Mouse (Mus musculus) kidney, postnatal 0 days (tissue): ENCODE data around the gene Amhr2. TPM values are rescaled to one million over a fixed set of nuclear protein-coding genes. Genes with fewer than 3 reads are reported as not detected.

Experiments
- ATAC-seq: fragments of 200-750 bp; cut with Nextera tagmentation; replicated peaks from 2 replicates; pipeline ENCODE4 v1.8.0; 2017; ENCODE audit warnings: low read depth, moderate number of reproducible peaks, moderate TSS enrichment, moderate library complexity; ENCODE audit not compliant: low FRiP score
- DNase-seq: peaks from one replicate; pipeline ENCODE4 v3.0.0-alpha.2; 2016; ENCODE audit warnings: low spot score
- H3K27ac ChIP-seq: fragments of 300-500 bp; sonication (generic); 2 replicates; pipeline ENCODE4 v1.5.1; 2014; ENCODE audit warnings: mild to moderate bottlenecking
- H3K27me3 ChIP-seq: fragments of 300-500 bp; sonication (generic); 2 replicates; pipeline ENCODE4 v1.6.1; 2014; ENCODE audit warnings: low read length, mixed read lengths; ENCODE audit not compliant: insufficient read depth
- H3K36me3 ChIP-seq: fragments of 300-500 bp; sonication (generic); 2 replicates; pipeline ENCODE4 v1.6.1; 2014; ENCODE audit warnings: low read length, mixed read lengths; ENCODE audit not compliant: insufficient read depth
- H3K4me1 ChIP-seq: fragments of 300-500 bp; sonication (generic); replicated peaks from 2 replicates; pipeline ENCODE4 v1.6.1; 2014; ENCODE audit warnings: antibody characterized with exemption, low read length, mixed read lengths; ENCODE audit not compliant: insufficient read depth
- H3K4me2 ChIP-seq: fragments of 300-500 bp; sonication (generic); 2 replicates; pipeline ENCODE4 v1.6.1; 2014; ENCODE audit warnings: mild to moderate bottlenecking, low read length, moderate library complexity, mixed read lengths
- H3K4me3 ChIP-seq: fragments of 300-500 bp; sonication (generic); replicated peaks from 2 replicates; pipeline ENCODE4 v1.5.1; 2014; ENCODE audit warnings: low read depth, low read length
- H3K9ac ChIP-seq: fragments of 300-500 bp; sonication (generic); 2 replicates; pipeline ENCODE4 v1.6.1; 2014; ENCODE audit warnings: low read depth, low read length
- H3K9me3 ChIP-seq: fragments of 300-500 bp; sonication (generic); replicated peaks from 2 replicates; pipeline ENCODE4 v1.6.1; 2016; ENCODE audit warnings: low read length, inconsistent platforms, mixed read lengths
- CTCF ChIP-seq: IDR thresholded peaks from 2 replicates; pipeline ENCODE4 v1.5.1; 2016; ENCODE audit warnings: antibody characterized with exemption, low read depth, mild to moderate bottlenecking, moderate library complexity
- WGBS: fragments of 180-500 bp; shearing (Covaris S2); extraction: QIAGEN DNeasy Blood & Tissue Kit; methylation state at CpG from one replicate; pipeline ENCODE4 v1.1.7; 2014; 5-methylcytosine and 5-hydroxymethylcytosine counted together
- polyA plus RNA-seq: library from polyadenylated mRNA; unstranded; fragments of >200 nt; fragmentation: Nextera tagmentation; extraction: Ambion mirVana; gene quantifications from 2 replicates; pipeline ENCODE4 v1.2.1, GENCODE M21; 2015

Gene Amhr2
- polyA plus RNA-seq, 1 experiment from 2014 or later: 0.46 TPM

DNA sequence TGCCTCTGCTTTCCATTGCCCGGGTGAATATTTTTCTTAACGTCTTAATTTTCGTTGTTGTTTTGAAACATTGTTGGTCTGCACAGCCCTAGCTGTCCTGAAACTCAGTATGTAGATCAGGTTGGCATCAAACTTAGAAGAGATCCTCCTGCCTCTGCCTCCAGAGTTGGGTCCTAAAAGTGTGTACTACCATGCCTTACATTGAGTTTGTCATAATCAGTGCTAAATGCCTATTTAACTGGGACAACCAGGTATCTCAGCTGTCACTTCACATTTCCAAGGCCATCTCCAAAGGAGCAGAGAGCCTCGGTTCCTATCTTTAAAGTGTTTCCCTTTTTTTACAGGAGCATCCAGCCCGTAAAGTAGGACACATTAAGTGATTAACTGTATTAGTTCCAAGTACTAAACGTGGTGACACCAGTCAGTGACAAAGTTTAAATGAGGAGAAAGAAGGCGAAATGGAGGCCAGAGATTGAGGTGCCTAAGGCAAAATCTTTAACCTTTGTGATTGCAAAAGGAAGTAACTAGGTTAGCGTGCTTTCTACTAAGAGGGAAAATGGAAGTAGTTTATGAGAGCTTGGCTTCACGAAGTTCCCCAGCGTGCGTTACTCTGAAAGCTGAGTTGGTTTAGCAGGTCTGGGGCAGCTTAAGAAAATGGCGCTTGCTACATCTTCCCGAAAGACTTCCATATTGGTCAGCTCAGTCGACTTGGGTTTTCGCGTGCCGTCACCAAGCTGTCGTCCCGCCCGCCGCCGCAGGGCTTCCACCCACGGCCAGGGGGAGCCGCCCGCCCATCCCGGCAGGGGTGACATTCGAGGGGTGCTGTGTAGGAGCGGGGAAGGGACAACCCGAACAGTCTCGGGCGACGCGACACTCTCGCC is 40.3 kb upstream of the Amhr2 start:
- no peaks in the 10 kb centered on the region for H3K27me3 ChIP-seq
- H3K4me2 ChIP-seq: peak overlapping the region; percentile 54
- H3K27ac ChIP-seq: peak overlapping the region; percentile 100
- no peak for ATAC-seq
- H3K9ac ChIP-seq: peak overlapping the region; percentile 71
- no peaks in the 10 kb centered on the region for H3K9me3 ChIP-seq
- H3K4me1 ChIP-seq: peaks cover 17% of the 10 kb centered on the region; the same call in 1 of the 2 replicates
- WGBS: 14% methylated on average over 33 of the region's 34 CpGs
- peak overlapping the region; percentile 34 for H3K4me3 ChIP-seq
- TF ChIP-seq CTCF: peak; percentile 68
- DNase-seq: peak; percentile 93
- peaks cover 18% of the 10 kb centered on the region for H3K36me3 ChIP-seq

DNA sequence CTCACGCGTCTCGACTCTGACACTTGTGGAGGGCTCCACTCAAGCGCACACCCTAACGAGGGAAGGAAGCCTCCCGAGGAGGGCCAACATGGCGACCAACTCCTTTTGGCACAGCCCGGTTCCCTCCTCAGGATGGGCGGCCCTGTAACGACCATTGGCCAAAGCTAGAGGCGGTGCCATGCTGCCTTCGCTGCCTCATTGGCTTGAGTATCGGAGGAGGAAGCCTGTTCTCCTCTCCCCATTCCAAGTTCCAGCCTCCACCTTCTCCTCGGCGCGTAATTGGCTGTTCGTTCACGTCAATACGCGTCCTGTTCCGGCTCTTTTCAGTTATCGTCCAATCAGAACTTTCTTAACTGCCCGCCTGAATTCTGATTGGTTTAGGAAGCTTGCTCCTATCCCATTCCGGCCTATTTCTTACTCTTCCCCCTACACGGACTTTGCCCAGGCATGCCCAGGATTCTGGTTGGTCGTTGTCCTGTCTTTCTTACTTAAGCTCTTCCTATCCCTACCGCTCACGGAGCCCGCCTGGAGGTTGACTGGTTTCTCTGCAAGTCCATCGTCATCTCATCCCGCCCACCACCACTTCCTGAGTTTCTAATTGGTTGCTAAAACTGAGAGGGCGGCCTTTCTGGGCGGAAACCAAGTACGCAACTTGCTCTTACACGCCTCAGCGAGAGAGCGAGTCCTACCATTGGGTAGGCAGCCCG is 39.5 kb upstream of the Amhr2 start, which contains the start of gene Sp1:
Sp1 (plus strand) TSS at position 655 of the 707 bp plus-strand sequence.
- ATAC-seq: peak; percentile 96
- peak within 1 kb of the TSS; percentile 55 for H3K4me2 ChIP-seq
- no peaks in the 10 kb centered on the region for H3K27me3 ChIP-seq
- peaks cover 26% of the 10 kb centered on the region for H3K36me3 ChIP-seq
- H3K9ac ChIP-seq: peak within 1 kb of the TSS; percentile 97
- peak within 1 kb of the TSS; percentile 78 for H3K4me3 ChIP-seq
- TF ChIP-seq CTCF: peak; percentile 54
- H3K4me1 ChIP-seq: peaks cover 19% of the 10 kb centered on the region; the same call in 1 of the 2 replicates
- 0% methylated on average over 37 of the region's 38 CpGs for WGBS
- H3K9me3 ChIP-seq: no peaks in the 10 kb centered on the region
- DNase-seq: peak; percentile 100
- H3K27ac ChIP-seq: peak within 1 kb of the TSS; percentile 100

DNA sequence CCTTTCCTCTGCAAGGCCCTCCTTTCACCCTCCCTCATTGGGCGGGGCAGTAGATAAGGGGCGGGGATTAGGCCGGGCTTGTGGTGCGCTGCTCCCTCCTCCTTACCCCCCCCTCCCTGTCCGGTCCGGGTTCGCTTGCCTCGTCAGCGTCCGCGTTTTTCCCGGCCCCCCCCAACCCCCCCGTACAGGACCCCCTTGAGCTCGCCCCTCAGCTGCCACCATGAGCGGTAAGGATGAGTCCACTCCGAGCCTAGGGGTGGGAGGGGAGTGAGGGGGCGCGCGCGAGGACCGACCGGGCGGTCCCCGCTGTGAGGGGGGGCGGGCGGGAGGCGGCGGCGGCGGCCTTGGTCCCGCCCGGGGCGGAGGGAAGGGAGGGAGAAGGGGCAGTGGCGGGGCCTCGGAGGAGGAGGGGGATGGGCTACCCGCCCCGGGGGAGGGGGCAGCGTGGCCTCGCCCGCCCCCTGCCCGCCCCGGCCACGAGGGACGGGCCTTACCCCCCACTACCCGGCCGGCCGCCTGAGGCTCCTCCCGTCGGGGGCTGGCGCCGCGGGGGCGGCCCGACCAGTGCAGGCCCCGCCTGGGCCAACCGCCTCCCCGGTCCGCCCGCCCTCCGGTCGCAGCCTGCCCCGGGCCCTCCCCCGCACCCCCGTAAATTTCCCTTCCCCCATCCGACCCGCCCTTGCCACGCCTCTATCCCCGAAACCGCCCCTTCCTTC is 38.8 kb upstream of the Amhr2 start:
- Histone ChIP-seq H3K27ac (peak overlapping the region; percentile 100), H3K9ac (peak overlapping the region; percentile 97), H3K4me2 (peak overlapping the region; percentile 55), H3K9me3 (no peaks in the 10 kb centered on the region), H3K4me1 (peaks cover 19% of the 10 kb centered on the region; the same call in 1 of the 2 replicates), H3K36me3 (peaks cover 27% of the 10 kb centered on the region), H3K4me3 (peak overlapping the region; percentile 78), H3K27me3 (no peaks in the 10 kb centered on the region)
- DNase-seq (peak; percentile 89), ATAC-seq (peak; percentile 33)
- TF ChIP-seq CTCF: no peak
- 1% methylated on average over 34 of the region's 69 CpGs for WGBS

DNA sequence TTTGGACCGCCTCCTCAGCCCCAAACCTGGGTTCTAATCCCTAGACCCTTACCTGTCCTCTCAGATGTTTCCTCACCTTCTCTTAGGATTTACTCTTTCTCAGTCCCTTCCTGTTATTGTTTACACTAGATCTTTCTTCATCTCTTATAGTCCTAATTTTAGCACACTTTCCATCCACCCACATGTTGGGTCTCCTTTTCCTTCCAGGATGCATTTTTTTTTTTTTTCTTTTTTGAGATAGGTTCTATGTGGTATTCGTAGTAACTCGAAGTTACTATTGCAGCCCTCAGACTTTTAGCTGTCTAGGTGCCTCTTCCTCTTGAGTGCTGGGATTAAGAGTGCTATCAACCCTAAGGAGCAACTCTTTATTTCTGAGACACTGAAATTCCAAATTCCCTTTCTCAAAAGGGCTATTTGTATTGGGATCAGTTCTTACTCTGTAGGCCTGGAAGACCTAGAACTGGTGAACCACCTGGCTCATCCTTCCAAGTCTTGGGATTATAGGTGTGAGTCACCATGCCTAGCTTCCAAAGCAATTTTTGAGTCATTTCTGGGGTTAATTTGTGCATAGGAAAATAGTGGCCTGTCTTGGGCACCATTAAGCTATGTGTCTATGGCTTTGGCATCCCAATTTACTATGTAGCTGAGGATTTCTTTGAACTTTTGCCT is 38.1 kb upstream of the Amhr2 start:
- no peak for TF ChIP-seq CTCF
- peak overlapping the region; percentile 100 for H3K27ac ChIP-seq
- no peaks in the 10 kb centered on the region for H3K27me3 ChIP-seq
- ATAC-seq (no peak; the same call in 1 of the 2 replicates), DNase-seq (no peak)
- H3K4me2 ChIP-seq: peak overlapping the region; percentile 55
- H3K9me3 ChIP-seq: no peaks in the 10 kb centered on the region
- peaks cover 19% of the 10 kb centered on the region; the same call in 1 of the 2 replicates for H3K4me1 ChIP-seq
- H3K36me3 ChIP-seq: peaks cover 27% of the 10 kb centered on the region
- peak overlapping the region; percentile 97 for H3K9ac ChIP-seq
- peak overlapping the region; percentile 78 for H3K4me3 ChIP-seq
- WGBS: 17% methylated on average over 3 of the region's 3 CpGs

DNA sequence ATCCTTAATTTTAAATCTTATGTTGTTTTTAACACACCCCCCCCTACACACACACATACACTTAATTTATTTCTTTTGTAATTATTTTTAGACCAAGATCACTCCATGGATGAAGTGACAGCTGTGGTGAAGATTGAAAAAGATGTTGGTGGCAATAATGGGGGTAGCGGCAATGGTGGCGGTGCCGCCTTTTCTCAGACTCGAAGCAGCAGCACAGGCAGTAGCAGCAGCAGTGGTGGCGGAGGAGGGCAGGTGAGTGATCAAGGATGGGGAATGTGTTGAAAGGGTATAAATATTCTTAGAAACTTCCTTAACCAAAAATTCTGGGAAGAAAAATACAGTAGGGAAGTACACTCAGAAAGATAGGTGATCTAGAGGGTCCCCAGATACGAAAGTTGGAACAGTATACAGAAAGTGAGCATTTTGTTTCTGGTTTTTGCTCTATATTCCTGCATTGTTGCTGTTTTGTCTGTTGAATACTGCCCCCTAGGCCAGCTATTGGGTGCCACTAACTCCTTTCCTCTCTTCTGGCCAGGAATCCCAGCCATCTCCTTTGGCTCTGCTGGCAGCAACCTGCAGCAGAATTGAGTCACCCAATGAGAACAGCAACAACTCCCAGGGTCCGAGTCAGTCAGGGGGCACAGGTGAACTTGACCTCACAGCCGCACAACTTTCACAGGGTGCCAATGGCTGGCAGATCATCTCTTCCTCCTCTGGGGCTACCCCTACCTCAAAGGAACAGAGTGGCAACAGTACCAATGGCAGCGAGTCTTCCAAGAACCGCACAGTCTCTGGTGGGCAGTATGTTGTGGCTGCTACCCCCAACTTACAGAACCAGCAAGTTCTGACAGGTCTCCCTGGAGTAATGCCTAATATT is 37.2 kb upstream of the Amhr2 start:
- Histone ChIP-seq H3K4me2 (no peak overlapping the region), H3K9me3 (no peaks in the 10 kb centered on the region), H3K36me3 (peaks cover 27% of the 10 kb centered on the region), H3K27ac (no peak overlapping the region), H3K4me1 (peaks cover 19% of the 10 kb centered on the region; the same call in 1 of the 2 replicates), H3K4me3 (no peak overlapping the region), H3K27me3 (no peaks in the 10 kb centered on the region), H3K9ac (no peak overlapping the region)
- TF ChIP-seq CTCF: peak; percentile 24; the same call in 1 of the 2 replicates
- ATAC-seq (no peak), DNase-seq (no peak)
- 91% methylated on average over 10 of the region's 10 CpGs for WGBS
